Mouse (Mus musculus) megakaryocyte-erythroid progenitor cell, adult 5-6 weeks (primary cell): Measurements from ENCODE around the gene Mutyh. TPM values are rescaled to one million over a fixed set of nuclear protein-coding genes. Genes with fewer than 3 reads are reported as not detected.

ENCODE experiments used
- ATAC-seq: replicated peaks from 2 replicates; pipeline ENCODE4 v1.8.0; 2016; ENCODE audit warnings: mild to moderate bottlenecking, inconsistent platforms; ENCODE audit not compliant: severe bottlenecking, poor library complexity, low FRiP score, low TSS enrichment
- total RNA-seq, 2 experiments: library from RNA; stranded (forward) in 1 of 2; stranded (reverse) in 1 of 2; fragments of 200-1000, 215-1000 nt in 1 of 2; fragments of >200 nt in 1 of 2; fragmentation: Nextera tagmentation in 1 of 2; gene quantifications; 2 replicates each; pipeline ENCODE4 v1.2.3; 2014 to 2017

Mutyh gene
- total RNA-seq (2014; fragmentation: Nextera tagmentation) (2.5 and 9.8 TPM in 2 replicates), total RNA-seq (2017) (3.7 TPM in 1 of 2 replicates, not detected in the other)

- peak; percentile 95 for ATAC-seq
Observed at GRCm38 (mm10) chr4:116807197-116808129, at the start of gene Mutyh, which contains the start of gene Toe1. Gene Mutyh, plus strand, starts transcription at chr4:116807723. Gene Toe1, minus strand, starts transcription at chr4:116807640.

- no peak for ATAC-seq
Observed at GRCm38 (mm10) chr4:116761914-116762313, 45.6 kb upstream of the Mutyh start.

- no peak for ATAC-seq
Observed at GRCm38 (mm10) chr4:116764001-116764400, 43.5 kb upstream of the Mutyh start.

GRCm38 (mm10) chr4:116768510-116768909 is 39.0 kb upstream of the Mutyh start:
- no peak for ATAC-seq

- no peak for ATAC-seq
Observed at GRCm38 (mm10) chr4:116769060-116769459, 38.5 kb upstream of the Mutyh start.

GRCm38 (mm10) chr4:116776391-116776790 is 31.1 kb upstream of the Mutyh start:
- ATAC-seq = no peak

GRCm38 (mm10) chr4:116777079-116777478 is 30.4 kb upstream of the Mutyh start:
- no peak for ATAC-seq

GRCm38 (mm10) chr4:116780541-116780940 is 27.0 kb upstream of the Mutyh start:
- ATAC-seq = no peak

- ATAC-seq = no peak
Observed at GRCm38 (mm10) chr4:116781366-116781765, 26.2 kb upstream of the Mutyh start.

- no peak for ATAC-seq
Observed at GRCm38 (mm10) chr4:116782171-116782570, 25.4 kb upstream of the Mutyh start.

GRCm38 (mm10) chr4:116786587-116786986 is 20.9 kb upstream of the Mutyh start:
- ATAC-seq = no peak

GRCm38 (mm10) chr4:116787985-116788760 is 19.4 kb upstream of the Mutyh start:
- 0 out of 2 replicates have a peak, but pooled peaks have one; percentile 47 for ATAC-seq

GRCm38 (mm10) chr4:116788956-116789355 is 18.6 kb upstream of the Mutyh start:
- peak; percentile 87 for ATAC-seq

GRCm38 (mm10) chr4:116792453-116792852 is 15.1 kb upstream of the Mutyh start:
- ATAC-seq = no peak

- no peak for ATAC-seq
Observed at GRCm38 (mm10) chr4:116794273-116794672, 13.2 kb upstream of the Mutyh start.

GRCm38 (mm10) chr4:116796442-116797110 is 10.9 kb upstream of the Mutyh start:
- ATAC-seq = no peak

- peak; percentile 83 for ATAC-seq
Observed at GRCm38 (mm10) chr4:116799901-116800300, 7.6 kb upstream of the Mutyh start.

- ATAC-seq = no peak
Observed at GRCm38 (mm10) chr4:116811012-116811411, 3.5 kb downstream of the Mutyh start.

- no peak for ATAC-seq
Observed at GRCm38 (mm10) chr4:116815276-116815675, 7.8 kb downstream of the Mutyh start.

GRCm38 (mm10) chr4:116817486-116817885 is 10.0 kb downstream of the Mutyh start:
- no peak for ATAC-seq
